Mouse (Mus musculus) cerebellum, postnatal 4 days (tissue): ENCODE measurements at regions not wholly inside any gene's neighbourhood (a gene's known extent, or its start where the extent isn't known, plus 50 kb on each side); places are given as distances from the start of the nearest gene placed in this dataset.
A peak's percentile ranks its signal among the peaks of the same experiment; 100 is the strongest.

Experiments used
- DNase-seq, 2 experiments: peaks; one replicate each; pipeline ENCODE4 v3.0.0; 2022; ENCODE audit warnings: low spot score in 2 of 2, mixed read lengths in 1 of 2

DNA sequence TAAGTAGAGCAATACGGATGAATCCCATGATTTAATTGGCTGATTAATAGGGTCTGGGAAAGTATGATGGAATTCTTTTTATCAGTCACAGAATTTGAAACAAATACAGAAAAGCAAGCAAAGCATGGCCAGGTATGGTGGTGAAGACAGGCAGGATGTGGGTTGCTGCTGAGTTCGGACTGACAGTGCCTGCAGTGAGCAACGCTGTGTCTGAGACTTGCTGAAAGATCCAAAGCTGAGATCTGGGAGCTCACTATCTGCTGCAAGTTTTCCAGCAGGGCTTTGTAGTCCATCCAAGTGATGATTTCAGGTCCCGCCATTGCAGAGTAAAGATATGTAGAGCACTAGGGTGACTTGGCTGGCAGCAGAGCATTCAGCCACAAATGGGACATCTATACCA, 189.3 kb upstream of the Ahr start:
- DNase-seq: no peak

DNA sequence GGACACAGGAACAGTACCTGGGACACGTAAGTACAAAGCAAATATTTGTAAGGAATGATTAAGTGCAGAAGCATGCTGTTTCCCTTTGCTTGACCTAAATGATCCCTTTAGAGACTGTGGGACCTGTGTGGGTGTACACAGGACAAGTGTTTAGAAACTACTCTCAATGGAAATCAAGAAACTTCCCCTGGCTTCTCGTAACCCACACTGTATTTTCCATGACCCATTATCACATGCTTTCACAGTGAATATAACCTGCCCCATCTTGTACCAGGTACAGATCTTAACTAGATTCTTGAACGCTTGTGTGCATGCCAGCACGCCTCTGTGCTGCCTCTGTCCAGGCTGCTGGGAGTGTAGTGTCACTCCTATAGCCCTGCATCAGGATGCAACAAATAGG, 177.8 kb upstream of the Ahr start:
- DNase-seq: no peak

DNA sequence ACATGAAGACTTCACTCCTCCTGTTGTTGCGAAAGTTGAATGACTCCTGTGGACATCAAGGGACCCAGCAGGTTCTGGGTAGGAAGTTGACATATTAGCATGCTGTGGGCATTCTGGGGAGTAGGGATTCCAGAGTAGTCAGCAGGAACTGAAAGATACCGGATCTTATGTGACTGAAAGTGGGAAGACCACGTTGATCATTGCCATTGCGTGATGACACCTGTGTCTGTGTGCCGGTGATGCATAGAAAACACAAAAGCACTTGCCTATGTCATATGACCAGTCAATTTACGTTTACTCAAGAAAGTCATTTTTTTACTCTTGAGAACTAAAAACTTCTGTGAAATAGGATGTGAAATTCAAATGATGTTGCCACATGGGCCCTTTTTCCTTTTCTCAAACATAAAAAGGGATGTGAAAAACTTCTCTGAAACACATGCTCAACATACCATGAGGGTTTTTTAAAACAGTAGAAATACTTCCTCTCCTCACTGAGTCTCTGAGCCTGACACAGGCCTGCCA, 176.8 kb upstream of the Ahr start:
- no peak for DNase-seq

DNA sequence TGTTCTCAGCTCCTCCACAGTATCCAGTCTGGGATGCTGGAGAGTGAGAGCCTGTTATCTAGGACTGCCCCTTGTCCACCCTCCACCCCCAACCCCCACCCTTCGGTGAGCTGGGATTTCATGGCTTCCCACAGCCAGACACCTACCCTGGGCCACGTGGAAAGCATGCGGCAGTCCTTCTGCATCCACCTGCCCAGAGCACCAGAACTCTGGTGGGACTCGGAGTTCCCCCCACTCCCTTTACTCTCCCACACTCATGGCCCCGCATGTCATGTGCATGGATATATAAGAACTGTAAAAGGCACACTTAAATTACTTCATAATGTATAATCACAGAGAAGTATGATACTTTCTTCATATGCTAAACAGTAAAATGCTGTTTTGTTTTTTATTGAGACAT, 175.5 kb upstream of the Ahr start:
- DNase-seq: no peak

DNA sequence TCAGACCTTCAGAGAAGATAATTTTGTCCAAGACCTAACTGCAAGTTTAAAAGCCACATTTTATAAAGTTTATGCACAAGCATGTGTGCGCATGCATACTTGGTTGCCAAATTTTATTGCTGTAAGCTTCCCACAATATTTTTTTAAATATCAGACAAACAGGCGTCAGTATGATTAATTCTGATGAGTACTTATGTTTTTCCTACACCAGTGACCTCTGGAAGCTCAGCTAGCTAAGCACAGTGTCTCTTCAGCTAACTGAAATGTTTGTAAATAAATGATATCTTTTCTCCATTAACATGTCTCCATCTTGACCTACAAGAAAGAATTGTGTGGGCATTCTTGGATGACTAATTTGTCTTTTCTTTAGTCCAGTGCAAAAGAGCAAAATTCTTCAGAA, 168.6 kb upstream of the Ahr start:
- DNase-seq: no peak

DNA sequence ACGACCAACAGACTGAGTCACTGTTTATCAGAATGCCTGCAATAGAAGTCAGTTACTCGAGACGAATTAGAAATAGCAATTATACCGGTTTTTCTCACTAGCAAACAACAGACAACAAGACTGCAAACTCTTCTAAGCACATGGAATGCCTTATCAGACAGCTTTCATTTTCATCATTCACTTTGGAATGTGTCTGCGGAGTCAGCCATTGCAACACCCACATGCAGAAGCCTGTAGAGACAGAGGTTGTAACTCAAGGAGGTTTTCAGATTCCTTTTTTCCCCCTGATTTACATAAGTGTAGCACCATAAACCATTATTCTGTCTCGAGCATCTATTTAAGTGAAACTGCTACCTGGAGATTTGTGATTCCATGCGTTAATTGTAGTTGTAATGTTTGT, 167.8 kb upstream of the Ahr start:
- DNase-seq: no peak

DNA sequence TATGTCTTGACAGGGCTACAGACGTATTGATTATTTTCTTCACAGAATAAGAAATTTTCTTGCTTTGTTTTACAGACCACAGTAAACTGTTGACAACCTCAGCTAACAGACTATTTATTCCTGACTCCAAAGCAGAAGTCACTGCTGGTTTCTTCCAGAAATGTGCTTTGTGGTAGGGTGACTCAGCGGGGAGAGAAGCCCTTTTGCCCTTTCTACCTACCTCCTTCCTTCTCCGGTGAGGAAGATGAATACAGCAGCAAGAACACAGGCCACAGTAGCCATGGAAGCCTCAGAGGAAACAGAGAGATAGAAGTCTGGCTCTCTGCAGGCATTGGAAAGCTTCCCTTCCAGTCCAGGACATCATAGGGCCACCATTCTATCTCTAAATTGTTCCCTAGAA, 159.4 kb upstream of the Ahr start:
- no peak for DNase-seq

DNA sequence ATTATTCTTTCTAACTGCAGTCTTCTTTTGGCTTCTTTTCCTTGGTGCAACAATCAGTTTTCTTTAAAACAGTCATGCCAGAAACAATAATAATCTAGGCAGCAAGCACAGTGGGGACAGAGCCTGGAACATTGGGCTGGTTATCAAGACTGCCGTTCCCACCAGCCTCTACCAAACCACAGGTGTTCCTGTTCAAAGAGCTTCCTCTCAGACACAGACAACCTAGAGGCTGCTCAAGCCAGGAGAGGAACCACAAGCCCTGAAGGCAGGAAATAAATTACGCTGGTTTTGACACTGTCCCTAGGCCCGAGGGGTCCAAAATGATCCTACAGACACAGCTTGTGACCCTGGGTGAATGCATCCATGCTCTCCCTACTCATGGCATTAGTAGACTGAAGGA, 156.1 kb upstream of the Ahr start:
- DNase-seq: no peak

DNA sequence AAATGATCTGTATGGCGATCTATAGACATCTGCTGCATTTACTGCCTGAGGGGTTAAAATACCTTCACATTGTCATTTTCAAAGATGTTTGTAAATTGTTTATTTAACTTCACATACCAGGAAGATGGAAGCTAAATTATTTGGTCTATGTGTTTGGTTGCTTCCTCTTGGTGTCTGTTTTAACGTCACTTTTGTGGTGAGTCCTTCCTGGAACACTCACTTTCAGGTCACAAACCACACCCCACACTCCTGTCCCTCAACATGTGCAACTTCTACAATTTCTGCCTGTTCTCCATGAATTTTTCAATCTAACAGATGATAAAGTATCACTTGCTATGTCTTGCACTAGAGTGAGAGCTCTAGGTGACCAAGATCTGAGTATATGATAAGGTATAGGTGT, 151.4 kb upstream of the Ahr start:
- no peak for DNase-seq

DNA sequence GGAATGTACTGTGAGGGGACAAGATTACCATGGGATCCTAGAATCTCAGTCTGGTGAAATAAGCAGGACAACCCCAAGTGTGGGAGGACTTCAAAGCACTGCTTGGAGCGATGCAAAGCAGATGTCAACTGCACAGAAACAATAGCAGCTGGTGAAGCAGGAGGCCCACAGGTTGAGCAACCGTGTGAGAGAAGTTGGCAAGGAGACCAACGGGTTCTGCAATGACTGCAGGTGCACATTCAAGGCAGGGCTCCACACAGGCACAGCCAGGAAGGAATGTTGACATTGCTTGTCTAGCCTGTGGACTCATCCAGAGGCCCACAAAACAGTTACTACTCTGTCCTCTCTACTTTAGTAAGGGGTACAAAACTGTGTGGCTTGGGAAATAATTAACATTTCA, 150.4 kb upstream of the Ahr start:
- DNase-seq: no peak

DNA sequence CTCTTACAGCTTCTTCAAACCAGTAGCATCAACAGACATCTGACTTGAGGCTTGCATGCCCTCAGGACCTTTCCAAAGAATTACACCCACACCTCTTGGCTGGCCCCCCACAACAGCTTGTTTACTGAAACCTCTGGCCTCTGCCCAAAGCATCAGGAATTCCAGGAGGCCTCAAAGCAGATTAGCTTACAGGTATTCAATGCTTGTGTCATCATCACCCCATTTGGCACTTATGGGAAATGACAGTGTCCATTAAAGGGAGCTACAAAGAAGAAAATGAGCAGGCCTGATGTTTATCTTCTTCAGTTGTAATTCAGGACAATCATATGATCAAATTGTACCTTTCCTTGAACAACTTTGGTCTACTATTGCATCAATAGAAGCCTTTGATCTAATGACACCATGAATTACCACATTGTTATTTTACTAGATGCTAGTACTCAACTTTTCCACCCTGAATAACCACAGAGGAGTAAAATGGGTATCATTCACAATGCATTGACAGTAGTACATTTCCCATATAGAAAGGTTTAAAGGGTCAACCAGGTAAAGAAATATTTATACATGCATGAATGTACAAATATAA, 147.1 kb upstream of the Ahr start:
- no peak for DNase-seq

DNA sequence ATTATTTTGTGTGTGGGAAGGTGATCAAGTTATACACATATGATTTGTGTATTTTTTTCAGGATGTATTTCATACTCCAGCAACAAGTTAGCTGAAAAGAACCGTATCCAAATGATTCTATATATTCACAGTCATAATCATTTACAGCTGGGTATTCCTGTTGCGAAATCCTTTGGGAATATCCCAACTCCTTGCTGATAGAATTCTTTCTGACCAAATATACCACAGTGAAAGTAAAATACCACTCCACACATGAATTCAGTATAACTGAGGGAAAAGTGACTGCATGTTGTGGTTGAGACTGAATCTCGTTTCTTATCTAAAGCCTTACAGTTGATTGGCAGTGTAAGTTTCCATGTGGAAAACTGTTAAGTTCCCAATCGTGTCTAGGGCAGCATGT, 145.1 kb upstream of the Ahr start:
- DNase-seq: no peak

DNA sequence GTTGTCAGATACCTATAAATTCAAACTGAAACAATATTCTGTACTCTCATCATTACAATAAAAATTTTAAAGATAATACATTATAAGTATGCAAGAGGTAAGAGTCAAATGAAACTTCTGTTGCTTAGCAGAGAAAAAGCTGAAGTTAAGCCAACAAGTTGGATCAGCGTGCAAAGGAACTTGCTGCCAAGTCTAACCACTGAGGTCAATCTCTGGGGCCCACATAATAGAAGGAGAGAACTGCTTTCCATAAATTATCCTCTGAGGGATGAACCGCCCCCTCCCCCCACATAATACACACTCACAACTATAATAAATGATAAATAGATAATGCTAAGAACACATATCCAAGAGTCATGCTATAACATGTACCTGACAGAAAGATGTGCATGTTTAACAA, 144.2 kb upstream of the Ahr start:
- DNase-seq: no peak

DNA sequence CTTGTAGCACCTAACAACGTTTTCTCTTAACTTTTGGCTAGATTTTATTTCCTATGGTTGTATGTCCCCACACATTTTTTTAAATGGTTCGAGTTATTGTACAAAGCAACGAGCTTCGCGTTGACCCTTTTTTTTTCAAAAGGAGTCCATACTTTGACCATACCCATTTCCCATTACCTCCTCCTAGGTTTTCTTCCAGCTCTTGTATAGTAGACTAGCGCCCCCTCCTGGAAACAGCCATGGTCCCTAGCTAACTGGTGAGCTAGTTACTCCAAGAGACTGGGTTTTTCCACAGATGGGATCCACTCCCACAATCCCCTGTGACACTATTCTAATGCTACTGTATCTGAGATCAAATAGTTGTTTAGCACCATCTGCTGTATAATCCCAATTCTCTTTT, 139.6 kb upstream of the Ahr start:
- peak in 1 of 2 experiments; percentile 1 for DNase-seq

DNA sequence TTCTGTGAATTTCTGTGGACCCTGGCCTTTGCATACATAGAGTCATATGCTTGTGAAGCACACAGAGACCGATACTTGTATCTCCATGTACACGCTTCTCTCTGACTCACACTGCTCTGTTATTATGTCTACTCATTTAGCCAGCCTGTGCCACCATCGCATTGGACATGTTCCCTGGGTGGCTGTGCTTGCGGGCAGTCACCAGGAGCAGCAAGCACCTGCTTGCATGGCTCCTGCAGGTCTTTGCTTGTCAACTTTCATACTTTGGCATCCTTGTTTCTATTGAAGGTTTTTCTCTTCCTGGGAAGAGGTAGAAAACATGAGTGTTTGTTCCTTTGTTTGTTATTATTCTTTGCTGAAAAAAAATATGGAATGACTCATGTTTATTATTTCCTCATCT, 136.1 kb upstream of the Ahr start:
- no peak for DNase-seq

DNA sequence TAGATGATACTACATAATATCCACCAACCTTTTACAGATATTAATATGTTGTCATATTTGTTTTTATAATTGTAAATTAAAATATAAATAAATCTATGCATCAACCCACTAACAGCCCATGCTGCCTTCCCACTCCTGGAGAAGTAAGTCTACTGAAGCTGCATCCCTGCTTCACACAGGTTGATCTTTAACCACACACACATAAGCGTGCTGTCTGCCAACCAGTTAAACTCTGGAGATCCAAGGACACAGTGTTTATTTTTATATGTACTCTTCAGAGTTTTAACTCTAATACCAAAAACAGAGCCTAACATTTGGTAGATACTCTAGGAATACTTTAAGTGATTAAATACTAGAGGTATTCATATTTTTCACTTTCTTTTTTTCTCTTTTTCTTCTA, 133.9 kb upstream of the Ahr start:
- DNase-seq: no peak

DNA sequence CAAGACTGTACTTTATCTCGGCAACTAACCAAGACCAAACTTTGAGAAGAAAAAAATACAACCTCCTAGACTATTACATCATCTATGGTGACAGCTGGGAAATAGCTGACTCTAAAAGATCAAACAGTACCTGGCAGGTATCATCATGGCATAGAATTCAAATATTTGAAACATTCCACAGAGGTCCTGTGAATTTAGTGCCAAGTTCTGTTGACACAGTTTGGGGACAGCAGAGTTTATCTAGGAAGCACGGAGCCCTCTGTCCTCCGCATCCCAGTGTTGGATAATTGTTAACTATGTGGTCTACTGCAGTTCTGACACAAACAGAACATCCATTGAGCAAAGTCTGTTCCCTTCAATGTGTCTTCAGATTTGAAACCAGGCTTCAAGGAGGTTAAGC, 132.9 kb upstream of the Ahr start:
- no peak for DNase-seq

DNA sequence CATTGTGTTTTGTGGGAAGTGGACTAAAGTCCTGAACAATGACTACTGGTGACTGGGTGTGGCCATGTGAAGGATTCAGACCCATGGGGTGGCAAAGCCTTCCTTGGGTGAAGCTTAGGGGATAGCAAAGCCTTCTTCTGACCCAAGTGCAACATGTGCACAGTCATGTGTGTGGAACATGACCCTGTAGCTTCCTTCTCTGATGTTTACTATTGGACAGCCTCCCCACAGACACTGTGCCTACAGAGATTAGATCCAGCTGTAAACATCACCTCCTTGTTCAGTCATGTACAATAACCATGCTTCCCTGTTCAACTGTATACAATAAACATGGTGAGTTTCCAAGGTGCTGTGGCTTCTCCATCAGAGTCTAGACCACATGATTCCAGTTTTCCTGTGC, 132.4 kb upstream of the Ahr start:
- DNase-seq: no peak

DNA sequence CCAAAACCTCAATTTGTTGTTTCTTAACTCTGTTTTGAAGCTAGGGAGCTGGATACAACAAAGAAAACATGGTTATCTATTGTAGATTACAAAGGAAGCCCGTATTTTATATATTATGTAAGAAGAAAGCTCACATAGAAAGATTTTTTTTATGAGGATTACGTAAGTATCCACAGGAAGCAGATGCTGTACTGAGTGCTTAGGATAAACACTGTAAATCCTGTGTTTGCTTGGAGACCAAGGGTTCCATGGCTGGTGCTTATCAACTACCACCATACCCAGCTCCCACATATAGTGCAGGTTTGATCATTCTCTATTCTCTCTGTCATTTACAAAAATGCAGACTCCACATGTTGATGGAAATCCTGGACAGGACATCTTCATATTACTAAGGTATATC, 131.2 kb upstream of the Ahr start:
- DNase-seq: no peak

DNA sequence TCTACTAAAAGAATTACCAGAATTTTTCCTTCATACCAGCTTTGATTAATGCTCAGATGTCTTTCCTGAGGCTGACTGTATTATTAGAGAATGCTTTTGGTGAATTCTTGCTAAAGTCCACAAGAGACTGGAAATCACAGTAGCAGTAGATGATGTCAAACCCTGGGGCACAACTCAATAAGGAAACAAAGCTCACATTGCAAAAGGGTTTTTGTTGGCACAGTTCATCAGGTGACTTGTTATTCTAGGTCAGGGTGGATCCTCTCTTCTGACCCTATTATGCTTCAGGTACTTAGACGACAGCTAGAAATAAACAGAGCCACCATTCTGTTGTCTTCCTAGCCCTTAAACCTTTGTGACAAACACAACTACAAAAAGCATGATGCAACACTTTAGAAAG, 128.2 kb upstream of the Ahr start:
- DNase-seq: no peak

DNA sequence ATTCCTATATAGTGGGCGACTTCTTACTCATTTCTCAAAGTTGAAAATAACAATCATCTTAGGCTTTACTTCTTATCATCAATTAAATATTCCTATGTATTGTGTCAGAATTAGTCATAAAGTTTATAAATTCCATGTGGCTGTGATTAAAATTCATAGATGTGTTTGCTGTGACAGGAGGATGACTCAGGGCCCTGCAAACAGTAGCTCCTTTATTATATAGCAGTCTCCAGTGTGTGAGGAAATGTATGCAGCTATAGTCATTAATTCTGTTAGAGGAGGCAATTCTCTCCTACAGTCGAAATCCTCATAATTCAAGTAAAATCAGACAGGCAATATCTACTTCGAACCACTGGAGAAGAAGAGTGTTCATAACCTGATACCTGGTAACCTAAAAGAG, 121.7 kb upstream of the Ahr start:
- DNase-seq: no peak

DNA sequence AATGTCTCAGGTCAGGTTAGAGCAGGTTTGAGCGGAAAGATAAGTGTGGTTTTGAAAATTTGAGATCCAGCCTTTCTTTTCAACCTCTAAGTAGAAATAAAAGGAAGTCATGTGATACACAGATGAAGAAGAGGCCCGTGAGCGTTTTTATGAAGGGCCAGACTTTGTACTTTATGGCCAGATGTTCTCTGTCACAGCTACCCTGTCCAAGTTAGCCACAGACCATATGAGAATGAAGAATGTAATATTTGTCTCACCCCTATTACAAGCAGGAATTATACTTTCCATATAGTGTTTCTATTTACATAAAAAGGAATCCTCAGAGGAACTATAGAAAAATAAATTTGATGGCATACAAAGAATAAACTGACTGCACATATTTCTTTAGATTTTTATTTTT, 114.9 kb upstream of the Ahr start:
- no peak for DNase-seq

DNA sequence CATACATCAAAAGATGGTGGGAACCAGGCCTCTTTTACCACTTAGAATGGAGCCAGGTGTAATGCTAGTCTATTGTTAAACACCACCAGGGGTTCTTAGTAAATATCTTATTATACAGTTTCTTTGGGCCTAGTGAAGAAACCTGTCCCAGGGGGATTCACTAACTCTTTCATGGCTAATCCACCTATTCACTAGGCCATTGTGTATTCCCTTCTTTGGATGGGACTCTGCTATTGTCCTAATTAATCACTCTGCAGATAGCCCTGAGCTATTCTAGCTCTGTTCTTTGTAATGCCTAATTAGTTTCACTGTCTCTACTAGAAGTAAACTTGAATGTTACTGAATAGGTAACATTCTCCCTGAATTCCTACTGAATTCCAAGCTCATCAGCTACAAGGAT, 107.6 kb upstream of the Ahr start:
- DNase-seq: no peak

DNA sequence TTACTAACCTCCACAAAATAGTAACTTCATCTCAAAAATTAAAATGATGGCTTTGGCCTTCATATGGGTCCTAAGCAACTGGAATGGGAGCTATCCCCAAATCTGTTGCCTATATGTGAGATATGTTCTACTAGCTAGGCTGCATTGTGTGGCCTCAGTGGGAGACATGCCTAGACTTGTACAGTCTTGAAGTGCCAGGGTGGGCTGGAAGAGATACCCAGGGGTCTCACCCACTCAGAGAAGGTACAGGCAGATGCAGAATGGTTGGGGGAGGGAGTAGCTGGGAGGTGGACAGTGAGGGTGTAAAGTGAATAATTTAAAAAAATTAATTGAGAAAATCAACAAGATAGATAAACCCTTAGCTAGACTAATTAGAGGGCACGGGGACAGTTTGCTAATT, 106.9 kb upstream of the Ahr start:
- no peak for DNase-seq

DNA sequence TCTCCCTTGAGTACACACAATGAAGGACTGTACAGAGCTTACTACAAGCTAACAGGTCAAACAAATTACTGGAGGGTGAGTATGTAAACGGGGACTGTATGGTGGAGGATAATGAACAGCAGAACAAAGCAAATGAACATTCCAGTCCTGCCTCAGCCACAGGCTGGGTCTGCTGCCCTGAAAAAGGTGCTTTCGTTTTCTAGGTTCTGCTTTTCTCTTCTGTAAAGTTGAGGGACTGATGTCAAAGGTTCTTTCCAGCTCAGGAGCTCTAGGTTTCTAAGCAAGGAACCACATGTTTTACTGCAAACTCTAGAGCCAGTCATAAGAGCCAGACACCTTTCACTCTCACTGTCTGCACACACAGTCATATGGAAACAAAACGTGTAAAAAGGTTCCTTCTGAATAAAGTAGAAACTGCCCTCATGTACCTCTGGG, 106.1 kb upstream of the Ahr start:
- no peak for DNase-seq
